Mouse (Mus musculus) stomach, postnatal 0 days (tissue): ENCODE results near the gene Car8.

Experiments used
- CTCF ChIP-seq: IDR thresholded peaks from 2 replicates; pipeline ENCODE4 v1.5.1; 2016; ENCODE audit warnings: antibody characterized with exemption, low read depth, mild to moderate bottlenecking, moderate library complexity
- EP300 ChIP-seq: optimal IDR thresholded peaks from 2 replicates; pipeline ENCODE3; 2016; ENCODE audit warnings: antibody characterized with exemption

DNA sequence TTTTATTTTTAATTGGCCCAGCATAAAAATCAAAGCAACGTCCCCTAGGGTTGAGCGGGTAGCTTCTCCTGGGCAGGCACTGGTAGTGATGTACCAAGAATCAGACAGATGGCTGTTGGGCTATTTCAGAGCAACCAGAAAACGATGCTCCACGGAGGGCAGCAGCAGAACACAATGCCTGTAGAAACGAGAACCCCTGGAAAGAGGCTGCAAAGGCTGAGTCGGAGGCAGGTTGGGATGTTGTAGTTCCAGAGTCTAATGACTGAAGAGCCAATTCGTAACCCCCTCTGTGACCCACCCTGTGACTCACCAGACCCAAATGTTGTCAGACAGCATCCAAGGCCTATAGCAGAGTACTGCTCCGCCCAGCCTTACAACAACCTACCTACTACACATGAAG is 19.9 kb downstream of the Car8 start:
- no peak for TF ChIP-seq EP300
- no peak for TF ChIP-seq CTCF
